Mouse (Mus musculus) Patski (cell line): ENCODE measurements around the gene Gid4. TPM values are rescaled to one million over a fixed set of nuclear protein-coding genes. Genes with fewer than 3 reads are reported as not detected.

Experiments used
- ATAC-seq: fragments of 100-300 bp; one replicate; pipeline ENCODE4 v1.8.0; 2021
- CTCF ChIA-PET: fragments of 350-600 bp; sonication (Branson Sonifier 250); formaldehyde crosslinking; loops from one replicate; lab custom pipeline; 2022; ENCODE audit warnings: inconsistent platforms; lab: Charles Lee
- POLR2A ChIA-PET: fragments of 350-600 bp; sonication (Branson Sonifier 250); formaldehyde crosslinking; loops from one replicate; lab custom pipeline; 2022; ENCODE audit warnings: antibody characterized with exemption, inconsistent platforms; lab: Charles Lee
- DNase-seq: peaks from one replicate; pipeline ENCODE4 v3.0.0-alpha.2; 2011; ENCODE audit warnings: low read depth, low spot score
- H3K27me3 ChIP-seq: fragments of 371-371 bp; one replicate; pipeline ENCODE4 v1.5.1; 2021
- CTCF ChIP-seq: fragments of 100-300 bp; IDR thresholded peaks from one replicate; pipeline ENCODE4 v1.5.1; 2021
- in situ Hi-C: fragments of 300-500 bp; cut with MboI; formaldehyde crosslinking; loops from 3 replicates; pipeline ENCODE4 v1.11.1; 2018; ENCODE audit warnings: low pct_unique_long_range_greater_than_20kb, mixed read lengths
- polyA plus RNA-seq: library from polyadenylated mRNA; unstranded; gene quantifications from one replicate; pipeline ENCODE4 v1.2.3, GENCODE M21; 2021

Gid4 gene
- polyA plus RNA-seq, 1 experiment from 2014 or later, result 18.6 TPM

- in situ Hi-C loops, result no loop called here
- POLR2A ChIA-PET, result interaction anchor here (1.4 kb wide), 1 partner anchor 14 kb away, joined by 3 read pairs; no protein-coding TSS in a partner anchor
- no peak for DNase-seq
These were observed 20.4 kb upstream of the Gid4 start for GRCm38 (mm10) chr11:60396546-60396945.

DNA sequence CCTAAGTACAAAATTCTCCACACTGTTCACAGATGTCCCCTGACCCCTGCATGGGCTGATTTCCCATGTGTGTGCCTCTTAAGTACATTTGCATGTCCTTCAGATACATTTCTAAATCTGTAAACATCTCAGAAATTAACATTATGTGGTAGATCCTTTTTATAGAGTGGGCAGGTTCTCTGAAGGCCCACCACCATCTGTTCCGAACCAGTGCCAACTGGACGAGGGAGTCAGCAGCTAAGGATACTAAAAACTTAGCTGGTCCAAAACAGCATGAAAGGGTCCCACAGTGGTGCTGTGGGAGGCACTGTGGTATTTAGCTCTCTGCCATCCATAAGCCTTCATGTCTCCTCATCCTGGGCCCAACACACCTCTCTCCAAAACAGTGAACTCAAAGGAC is 19.8 kb upstream of the Gid4 start:
- in situ Hi-C loops, result no loop called here
- no peaks in the 10 kb centered on the region for H3K27me3 ChIP-seq
- no peak for ATAC-seq
- DNase-seq, result no peak
- ChIA-PET CTCF (interaction anchor here (1.1 kb wide), 1 partner anchor 9 kb away, joined by 5 read pairs; no protein-coding TSS in a partner anchor), POLR2A (interaction anchor here (1.4 kb wide), 1 partner anchor 14 kb away, joined by 3 read pairs; no protein-coding TSS in a partner anchor)
- TF ChIP-seq CTCF, result no peak

More at GRCm38 (mm10) chr11:60396546-60396945, 20.4 kb upstream of the Gid4 start:
- CTCF ChIA-PET, result no interaction called here
- H3K27me3 ChIP-seq, result no peaks in the 10 kb centered on the region
- ATAC-seq, result no peak
- TF ChIP-seq CTCF, result no peak

GRCm38 (mm10) chr11:60406606-60407005 is 10.3 kb upstream of the Gid4 start:
- TF ChIP-seq CTCF, result no peak
- ATAC-seq, result no peak
- CTCF ChIA-PET, result no interaction called here
- H3K27me3 ChIP-seq, result no peaks in the 10 kb centered on the region
- in situ Hi-C loops, result no loop called here
- DNase-seq, result no peak
- POLR2A ChIA-PET, result no interaction called here

DNA sequence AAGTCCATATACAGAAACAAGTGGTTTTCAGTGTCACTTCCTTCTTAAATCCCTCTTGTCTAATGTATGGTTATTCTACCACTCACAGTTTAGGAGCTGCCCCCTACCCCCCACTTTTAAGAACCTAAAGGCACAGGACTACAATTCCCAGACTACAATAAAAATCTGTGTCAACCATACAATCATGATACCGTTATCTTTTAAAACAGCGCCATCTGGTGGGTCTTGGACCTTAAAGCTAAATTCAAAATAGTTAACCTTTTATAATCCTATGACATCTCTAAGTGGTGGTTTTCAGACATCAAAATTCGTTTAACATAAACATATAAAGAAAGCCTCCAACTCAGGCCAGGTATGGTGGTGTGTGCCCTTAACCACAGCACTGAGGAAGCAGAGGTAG is 4.8 kb upstream of the Gid4 start:
- H3K27me3 ChIP-seq, result no peaks in the 10 kb centered on the region
- DNase-seq, result peak; percentile 33
- no peak for ATAC-seq
- ChIA-PET POLR2A (no interaction called here), CTCF (interaction anchor here (0.9 to 1.8 kb wide), 6 partner anchors 10 to 307 kb away, joined by 3 to 5 read pairs (median 3); partner anchors contain the start of gene Rai1)
- peak; percentile 56 for TF ChIP-seq CTCF
- in situ Hi-C loops, result loop anchor here (5.0 kb wide), 4 partner anchors 105 to 315 kb away; no protein-coding TSS in a partner anchor

DNA sequence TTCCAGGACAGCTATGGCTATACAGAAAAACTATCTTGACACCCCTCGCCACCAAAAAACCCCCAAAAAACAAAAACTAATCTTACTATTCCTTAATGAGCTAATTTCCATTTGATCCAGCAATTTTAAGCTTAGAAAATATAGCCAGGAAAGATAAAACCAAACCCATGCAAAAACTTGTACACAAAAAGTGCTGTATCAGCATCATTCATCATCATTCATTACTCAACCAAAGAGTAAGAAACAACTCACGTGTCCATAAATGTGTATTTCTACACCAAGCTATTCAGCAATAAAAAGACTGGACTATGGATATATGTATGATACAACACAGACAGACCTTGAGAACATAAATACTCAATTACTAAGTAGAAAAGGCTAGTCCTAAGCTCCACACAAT is 4.0 kb upstream of the Gid4 start:
- in situ Hi-C loops, result loop anchor here (5.0 kb wide), 4 partner anchors 106 to 316 kb away; no protein-coding TSS in a partner anchor
- TF ChIP-seq CTCF, result no peak
- ChIA-PET CTCF (interaction anchor here (0.9 to 1.8 kb wide), 5 partner anchors 11 to 308 kb away, joined by 3 to 5 read pairs (median 3); partner anchors contain the start of gene Rai1), POLR2A (no interaction called here)
- ATAC-seq (no peak), DNase-seq (no peak)
- H3K27me3 ChIP-seq, result no peaks in the 10 kb centered on the region

DNA sequence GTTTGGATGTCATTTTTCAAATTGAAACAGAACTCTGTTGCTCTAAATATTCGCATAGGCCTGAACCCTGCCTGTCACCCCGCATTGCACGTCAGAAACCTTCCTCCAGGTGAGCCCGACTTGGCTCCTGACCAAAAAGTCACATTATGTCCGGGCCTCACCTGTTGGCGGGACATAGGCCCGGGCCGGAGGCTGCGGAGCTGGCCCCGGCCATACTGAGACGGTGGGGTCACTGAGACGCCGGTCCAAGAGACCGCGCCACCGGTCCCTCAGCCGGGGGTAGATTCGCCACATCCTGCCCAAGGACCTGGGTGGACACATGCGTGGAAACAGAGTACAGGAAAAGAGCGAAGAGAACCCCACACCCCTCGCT is 369 bp upstream of the Gid4 start:
- TF ChIP-seq CTCF, result no peak
- in situ Hi-C loops, result no loop called here
- CTCF ChIA-PET, result no interaction called here
- no peaks in the 10 kb centered on the region for H3K27me3 ChIP-seq
- POLR2A ChIA-PET, result interaction anchor here (1.7 kb wide), 1 partner anchor 208 kb away, joined by 3 read pairs; no protein-coding TSS in a partner anchor
- no peak for ATAC-seq
- DNase-seq, result no peak

- no peaks in the 10 kb centered on the region for H3K27me3 ChIP-seq
- in situ Hi-C loops, result no loop called here
- ChIA-PET POLR2A (interaction anchor here (0.6 to 1.7 kb wide), 3 partner anchors 52 to 365 kb away, joined by 3 read pairs; no protein-coding TSS in a partner anchor), CTCF (interaction anchor here (0.6 kb wide), 1 partner anchor 218 kb away, joined by 3 read pairs; no protein-coding TSS in a partner anchor)
- no peak for TF ChIP-seq CTCF
- ATAC-seq (peak; percentile 52), DNase-seq (no peak)
These were observed 950 bp downstream of the Gid4 start, which contains the start of gene Atpaf2 for GRCm38 (mm10) chr11:60417717-60418472. Gene Atpaf2, minus strand, starts transcription at chr11:60418457.

- CTCF ChIA-PET, result interaction anchor here (0.7 kb wide), 1 partner anchor 11 kb away, joined by 3 read pairs; no protein-coding TSS in a partner anchor
- POLR2A ChIA-PET, result no interaction called here
- DNase-seq (no peak), ATAC-seq (no peak)
- H3K27me3 ChIP-seq, result no peaks in the 10 kb centered on the region
- in situ Hi-C loops, result no loop called here
- no peak for TF ChIP-seq CTCF
These were observed 1.5 kb downstream of the Gid4 start for GRCm38 (mm10) chr11:60418473-60418803.

DNA sequence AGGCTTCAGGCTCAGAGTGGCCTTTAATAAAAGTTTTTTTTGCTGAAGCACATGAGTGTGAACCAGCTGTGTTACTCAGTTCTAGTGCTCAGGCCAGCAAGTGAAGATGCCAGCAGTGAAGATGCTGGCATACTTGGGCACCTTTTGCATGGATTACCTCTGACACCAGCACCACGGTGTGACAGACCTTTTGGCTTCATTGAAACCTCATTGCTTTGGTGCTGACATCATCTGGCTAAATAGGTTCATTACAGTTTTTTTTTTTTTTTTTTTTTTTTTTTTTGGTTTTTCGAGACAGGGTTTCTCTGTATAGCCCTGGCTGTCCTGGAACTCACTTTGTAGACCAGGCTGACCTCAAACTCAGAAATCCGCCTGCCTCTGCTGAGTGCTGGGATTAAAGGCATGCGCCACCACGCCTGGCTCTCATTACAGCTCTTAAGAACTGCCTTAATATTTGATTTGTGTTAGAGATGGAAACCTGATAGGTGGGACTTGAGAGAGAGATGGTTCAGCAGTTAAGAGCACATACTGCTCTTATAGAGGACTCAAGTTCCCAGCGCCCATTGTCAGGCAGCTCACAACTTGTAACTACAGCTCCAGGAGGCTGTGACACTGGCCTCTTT is 5.2 kb downstream of the Gid4 start:
- no peak for DNase-seq
- no peak for TF ChIP-seq CTCF
- H3K27me3 ChIP-seq, result no peaks in the 10 kb centered on the region
- ChIA-PET CTCF (no interaction called here), POLR2A (no interaction called here)
- in situ Hi-C loops, result no loop called here
- ATAC-seq, result no peak

DNA sequence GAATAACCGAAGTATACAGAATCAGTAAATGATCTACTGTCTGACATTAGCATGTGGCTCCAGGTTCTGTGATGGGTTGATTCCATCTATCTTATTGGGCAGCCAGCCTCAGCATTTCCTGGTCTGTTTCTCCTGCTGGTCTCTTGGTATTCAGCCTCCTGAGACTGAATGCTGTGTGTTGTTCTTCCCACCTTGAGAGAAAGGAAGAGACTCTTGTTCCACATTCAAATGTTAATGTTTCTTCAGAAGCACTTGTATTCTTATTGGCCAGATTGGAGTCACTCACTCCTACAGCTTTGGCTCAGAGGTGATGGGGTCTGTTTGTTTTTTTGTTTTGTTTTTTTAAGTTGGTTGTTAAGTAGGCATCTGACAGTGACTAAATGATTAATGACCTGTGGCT is 6.1 kb downstream of the Gid4 start:
- no peaks in the 10 kb centered on the region for H3K27me3 ChIP-seq
- POLR2A ChIA-PET, result no interaction called here
- ATAC-seq (no peak), DNase-seq (no peak)
- no peak for TF ChIP-seq CTCF
- in situ Hi-C loops, result no loop called here
- CTCF ChIA-PET, result no interaction called here
